Mouse (Mus musculus): ENCODE results near the gene Gm20696.

DNA sequence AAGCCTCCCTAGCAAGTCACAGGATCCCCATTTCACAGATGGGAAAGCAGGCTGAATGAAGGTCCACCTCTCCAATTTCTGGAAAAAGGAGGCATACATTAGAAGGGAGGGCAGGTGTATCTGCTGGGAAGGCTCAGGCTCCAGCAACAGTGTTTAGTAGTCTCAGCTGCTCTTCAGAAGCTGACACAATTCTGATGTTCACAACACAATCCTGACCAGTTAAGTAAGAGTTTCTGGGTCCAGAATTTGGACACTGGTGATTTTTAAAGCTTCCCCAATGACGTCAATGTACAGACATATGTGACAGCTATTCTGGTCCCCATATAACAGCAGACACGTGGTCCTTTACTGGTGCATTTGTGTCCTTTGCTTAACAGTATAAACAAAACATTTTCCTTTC lies 313.2 kb downstream of the Gm20696 start:
- TF ChIP-seq CTCF (IDR thresholded peaks at IDR 0.05; ENCODE audit: low read depth) (no peak), EP300 (optimal IDR thresholded peaks at IDR 0.05) (no peak)
